Mouse (Mus musculus) CH12.LX (cell line): ENCODE results near the gene Klhl26. TPM values are rescaled to one million over a fixed set of nuclear protein-coding genes. Genes with fewer than 3 reads are reported as not detected.

Source experiments
- DNase-seq: peaks from one replicate; pipeline ENCODE4 v3.0.0-alpha.2; 2013; ENCODE audit errors: extremely low read depth
- H3K27ac ChIP-seq: 2 replicates; pipeline ENCODE4 v1.5.1; 2012; ENCODE audit warnings: low read depth, mild to moderate bottlenecking, control low read depth, moderate library complexity; ENCODE audit not compliant: insufficient read depth
- H3K27me3 ChIP-seq: replicated peaks from 2 replicates; pipeline ENCODE3; 2012; ENCODE audit warnings: inconsistent platforms
- H3K36me3 ChIP-seq, 2 experiments: replicated peaks in 1 of 2; 2 replicates each; pipeline versions ENCODE3 to v1.6.1; 2012; ENCODE audit warnings: inconsistent platforms in 1 of 2, low read length in 1 of 2, mild to moderate bottlenecking in 1 of 2, mixed read lengths in 1 of 2, moderate library complexity in 1 of 2; ENCODE audit not compliant: control insufficient read depth in 1 of 2, insufficient read depth in 1 of 2
- H3K4me1 ChIP-seq, 2 experiments: 2 replicates each; pipeline ENCODE4 v1.6.1; 2012; ENCODE audit warnings: inconsistent platforms in 1 of 2, moderate library complexity in 1 of 2; ENCODE audit not compliant: insufficient read depth in 2 of 2, control insufficient read depth in 1 of 2
- H3K4me2 ChIP-seq: 2 replicates; pipeline ENCODE4 v1.6.1; 2012; ENCODE audit warnings: low read depth, mild to moderate bottlenecking, control low read depth; ENCODE audit not compliant: poor library complexity, insufficient read depth, severe bottlenecking
- H3K4me3 ChIP-seq, 3 experiments: fragments of 150-350 bp in 1 of 3; sonication (generic) in 1 of 3; replicated peaks in 1 of 3; 2 replicates each; pipeline versions ENCODE3 to v1.5.1; 2011 to 2012; ENCODE audit warnings: low read depth in 2 of 3, low read length in 2 of 3, mild to moderate bottlenecking in 2 of 3, moderate library complexity in 2 of 3, control low read depth in 1 of 3, improper control_type of control experiment in 1 of 3, inconsistent platforms in 1 of 3, mixed read lengths in 1 of 3; ENCODE audit not compliant: poor library complexity in 1 of 3
- H3K79me2 ChIP-seq: replicated peaks from 2 replicates; pipeline ENCODE4 v1.6.1; 2012; ENCODE audit warnings: mild to moderate bottlenecking, moderate library complexity; ENCODE audit not compliant: control insufficient read depth, poor library complexity, insufficient read depth, severe bottlenecking; ENCODE audit errors: extremely low read depth
- H3K9ac ChIP-seq: 2 replicates; pipeline ENCODE4 v1.6.1; 2012; ENCODE audit warnings: low read depth, mild to moderate bottlenecking, control low read depth, moderate library complexity; ENCODE audit not compliant: insufficient read depth
- H3K9me3 ChIP-seq: replicated peaks from 2 replicates; pipeline ENCODE3; 2012; ENCODE audit warnings: low read length, inconsistent platforms, mixed read lengths
- BHLHE40 ChIP-seq: IDR thresholded peaks from 2 replicates; pipeline ENCODE4 v1.6.1; 2011; ENCODE audit warnings: mild to moderate bottlenecking, low read depth, low read length, improper control_type of control experiment
- CTCF ChIP-seq, 2 experiments: IDR thresholded peaks in 1 of 2; conservative IDR thresholded peaks in 1 of 2; 2 replicates each; pipeline ENCODE4 v1.5.1; 2011 to 2012; ENCODE audit warnings: low read depth in 2 of 2, low read length in 2 of 2, improper control_type of control experiment in 1 of 2, inconsistent platforms in 1 of 2, mild to moderate bottlenecking in 1 of 2, moderate library complexity in 1 of 2
- ELF1 ChIP-seq: IDR thresholded peaks from 2 replicates; pipeline ENCODE4 v1.6.1; 2014; ENCODE audit warnings: low read depth, mild to moderate bottlenecking, inconsistent platforms, low read length, improper control_type of control experiment
- ETS1 ChIP-seq: conservative IDR thresholded peaks from 2 replicates; pipeline ENCODE4 v1.6.1; 2012; ENCODE audit warnings: low read depth, mild to moderate bottlenecking, inconsistent platforms, low read length, improper control_type of control experiment, moderate library complexity
- HCFC1 ChIP-seq: IDR thresholded peaks from 2 replicates; pipeline ENCODE4 v1.6.1; 2012; ENCODE audit warnings: low read depth, mild to moderate bottlenecking, inconsistent platforms, low read length, improper control_type of control experiment
- JUN ChIP-seq: IDR thresholded peaks from 2 replicates; pipeline ENCODE4 v1.6.1; 2011; ENCODE audit warnings: low read depth, mild to moderate bottlenecking, low read length, improper control_type of control experiment, moderate library complexity; ENCODE audit not compliant: insufficient read depth
- JUND ChIP-seq: conservative IDR thresholded peaks from 2 replicates; pipeline ENCODE4 v1.6.1; 2011; ENCODE audit warnings: low read depth, low read length, improper control_type of control experiment
- KAT2A ChIP-seq: IDR thresholded peaks from 2 replicates; pipeline ENCODE4 v1.6.1; 2012; ENCODE audit warnings: low read length, improper control_type of control experiment, inconsistent platforms; ENCODE audit not compliant: insufficient replicate concordance
- MAX ChIP-seq: IDR thresholded peaks from 2 replicates; pipeline ENCODE4 v1.6.1; 2011; ENCODE audit warnings: low read length, improper control_type of control experiment
- MAZ ChIP-seq: IDR thresholded peaks from 2 replicates; pipeline ENCODE4 v1.6.1; 2012; ENCODE audit warnings: low read depth, mild to moderate bottlenecking, inconsistent platforms, low read length, improper control_type of control experiment, moderate library complexity
- MEF2A ChIP-seq: IDR thresholded peaks from 2 replicates; pipeline ENCODE4 v1.6.1; 2014; ENCODE audit warnings: low read depth, mild to moderate bottlenecking, inconsistent platforms, low read length, improper control_type of control experiment, borderline replicate concordance
- MYC ChIP-seq: IDR thresholded peaks from 2 replicates; pipeline ENCODE4 v1.6.1; 2011; ENCODE audit warnings: low read depth, mild to moderate bottlenecking, improper control_type of control experiment, low read length
- NELFE ChIP-seq: IDR thresholded peaks from 2 replicates; pipeline ENCODE4 v1.6.1; 2011; ENCODE audit warnings: low read depth, low read length, improper control_type of control experiment
- NRF1 ChIP-seq: IDR thresholded peaks from 2 replicates; pipeline ENCODE4 v1.6.1; 2014; ENCODE audit warnings: low read depth, mild to moderate bottlenecking, inconsistent platforms, low read length, improper control_type of control experiment, moderate library complexity
- PAX5 ChIP-seq: IDR thresholded peaks from 2 replicates; pipeline ENCODE4 v1.6.1; 2012; ENCODE audit warnings: low read length, inconsistent platforms, mixed read lengths
- POLR2A ChIP-seq: IDR thresholded peaks from 2 replicates; pipeline ENCODE4 v1.6.1; 2011; ENCODE audit warnings: low read depth, mild to moderate bottlenecking, improper control_type of control experiment, low read length
- RAD21 ChIP-seq: IDR thresholded peaks from 2 replicates; pipeline ENCODE4 v1.6.1; 2011; ENCODE audit warnings: low read depth, mild to moderate bottlenecking, low read length, improper control_type of control experiment, moderate library complexity
- SIN3A ChIP-seq: IDR thresholded peaks from 2 replicates; pipeline ENCODE4 v1.6.1; 2012; ENCODE audit warnings: low read length, improper control_type of control experiment, inconsistent platforms
- SMC3 ChIP-seq: IDR thresholded peaks from 2 replicates; pipeline ENCODE4 v1.6.1; 2011; ENCODE audit warnings: low read depth, low read length, improper control_type of control experiment
- TCF12 ChIP-seq: IDR thresholded peaks from 2 replicates; pipeline ENCODE4 v1.6.1; 2014; ENCODE audit warnings: low read depth, mild to moderate bottlenecking, inconsistent platforms, low read length, improper control_type of control experiment
- UBTF ChIP-seq: IDR thresholded peaks from 2 replicates; pipeline ENCODE4 v1.6.1; 2012; ENCODE audit warnings: low read depth, mild to moderate bottlenecking, inconsistent platforms, low read length, improper control_type of control experiment, moderate library complexity
- ZC3H11A ChIP-seq: IDR thresholded peaks from 2 replicates; pipeline ENCODE4 v1.6.1; 2012; ENCODE audit warnings: low read depth, mild to moderate bottlenecking, inconsistent platforms, low read length, improper control_type of control experiment
- ZNF384 ChIP-seq: IDR thresholded peaks from 2 replicates; pipeline ENCODE4 v1.6.1; 2012; ENCODE audit warnings: low read depth, low read length, improper control_type of control experiment, inconsistent platforms
- dilution Hi-C: fragments of 300-500 bp; cut with MboI; formaldehyde crosslinking; loops from 2 replicates; pipeline ENCODE4 v1.14.3; 2020; ENCODE audit warnings: low sequenced_read_pairs; ENCODE audit not compliant: extremely low pct_unique_long_range_greater_than_20kb, extremely low pct_ligation_motif_present
- in situ Hi-C: fragments of 300-500 bp; cut with MboI; formaldehyde crosslinking; loops from 3 replicates; pipeline ENCODE4 v1.14.3; 2019; ENCODE audit warnings: low sequenced_read_pairs, low pct_ligation_motif_present, low pct_unique_long_range_greater_than_20kb, mixed read lengths
- polyA plus RNA-seq: library from polyadenylated mRNA; unstranded; fragments of >175 nt; gene quantifications from 2 replicates; pipeline ENCODE4 v1.2.1, GENCODE M21; 2012; ENCODE audit warnings: low read depth; ENCODE audit not compliant: insufficient read length
- total RNA-seq, 2 experiments: library from RNA; depleted of rRNA; stranded (reverse); fragments of 300-350 nt in 1 of 2; fragments of >200 nt in 1 of 2; gene quantifications; 2 replicates each; pipeline ENCODE4 v1.2.3; 2012 to 2014

Klhl26 gene
- total and polyA plus RNA-seq, 3 experiments = 4.7 to 15.6 (median 6.0) TPM

DNA sequence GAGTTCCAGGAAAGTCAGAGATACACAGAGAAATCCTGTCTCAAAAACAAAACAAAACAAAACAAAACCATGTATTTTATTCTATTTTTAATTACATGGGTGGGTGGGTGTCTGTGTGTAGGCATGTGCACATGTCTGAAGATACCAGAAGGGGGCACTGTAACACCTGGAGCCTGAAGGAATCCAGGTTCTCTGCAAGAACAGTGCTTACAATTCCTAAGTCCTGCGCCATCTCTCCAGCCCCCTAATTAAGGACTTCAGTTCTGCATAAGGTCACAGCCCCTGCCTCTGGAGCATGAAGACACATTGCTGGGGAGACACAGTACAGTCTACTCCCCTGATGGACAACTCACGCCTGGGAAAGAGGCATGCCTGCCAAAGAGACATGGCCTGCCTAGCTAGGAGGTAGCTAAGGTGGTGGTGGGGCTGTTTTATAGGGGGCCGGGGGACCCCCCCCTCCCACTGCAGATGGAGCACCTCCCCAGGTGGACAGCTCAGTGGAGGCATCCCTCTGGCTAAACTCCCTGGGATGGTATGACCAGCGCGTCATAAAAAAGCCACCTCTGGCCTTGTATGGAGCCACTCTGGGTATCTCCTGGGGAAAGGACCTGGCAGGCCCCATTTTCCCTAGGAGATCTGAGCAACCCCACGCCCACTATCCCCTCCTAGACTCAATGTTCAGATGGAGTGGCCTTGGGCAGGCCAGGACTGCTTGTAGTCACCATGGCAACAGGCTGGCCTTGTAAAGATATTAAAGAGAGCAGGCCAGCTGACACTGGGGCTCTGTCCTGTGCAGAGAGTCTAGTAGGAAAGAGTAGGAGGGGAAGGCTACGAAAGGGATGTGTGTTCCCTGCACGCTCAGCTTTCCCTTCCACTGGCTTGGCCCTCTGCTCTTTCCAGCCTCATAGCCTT is 61.0 kb downstream of the Klhl26 start:
- in situ Hi-C loops (loop anchor here (10.0 kb wide), 1 partner anchor 89 kb away; the partner anchor contains the start of gene Rex1bd), dilution Hi-C loops (no loop called here)
- DNase-seq = peak; percentile 46
- no peaks in the 10 kb centered on the region for H3K79me2 ChIP-seq
- H3K4me2 ChIP-seq = no peak overlapping the region
- H3K27me3 ChIP-seq = no peaks in the 10 kb centered on the region
- H3K4me3 ChIP-seq = no peak overlapping the region
- peaks cover 0 to 41% of the 10 kb centered on the region in 2 experiments for H3K36me3 ChIP-seq
- no peaks in the 10 kb centered on the region for H3K9me3 ChIP-seq
- TF ChIP-seq BHLHE40 (0 out of 2 replicates have a peak, but pooled peaks have one; percentile 10), MYC (peak; percentile 76), JUND (no peak), MAX (peak; percentile 63; the same call in 1 of the 2 replicates), ELF1 (no peak), SMC3 (peak; percentile 77), ETS1 (no peak), RAD21 (peak; percentile 81), CTCF (conservative IDR thresholded peaks at IDR 0.05 in 1 of 2, IDR thresholded peaks at IDR 0.05 in 1 of 2; ENCODE audit: low read depth in 2 of 2, low read length in 2 of 2) (peak; percentile 61 to 82; a peak in 3 of 4 replicates), UBTF (no peak)
- H3K27ac ChIP-seq = no peak overlapping the region
- H3K9ac ChIP-seq = no peak overlapping the region
- no peaks in the 10 kb centered on the region for H3K4me1 ChIP-seq

DNA sequence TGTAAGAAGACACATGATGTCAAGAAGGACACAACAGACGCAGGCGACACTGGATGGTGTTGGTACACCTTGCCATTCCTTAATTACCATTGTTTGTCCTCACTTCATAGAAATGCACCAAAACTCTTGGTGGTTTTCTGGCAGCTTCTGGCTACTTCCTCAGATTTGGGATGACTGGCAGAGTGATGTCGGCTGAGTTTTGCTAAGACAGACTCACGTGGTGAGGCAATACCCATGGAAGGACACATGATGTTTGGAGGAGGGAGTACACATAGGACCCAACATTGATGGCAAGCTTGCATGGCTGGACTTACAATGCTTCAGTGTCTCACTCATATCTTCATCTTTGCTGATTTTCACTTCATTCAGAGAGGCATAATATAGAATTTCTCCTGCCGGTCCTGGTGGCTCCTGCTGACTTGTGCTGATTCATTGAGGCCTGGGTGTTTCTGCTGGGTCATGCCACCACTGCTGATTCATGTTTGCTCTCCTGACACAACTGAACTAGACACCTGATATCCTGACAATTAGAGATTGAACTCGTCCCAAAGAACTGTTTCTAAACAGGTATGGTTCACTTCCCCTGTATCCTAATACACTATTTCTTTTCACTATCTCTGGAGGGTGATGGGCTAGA is 62.3 kb downstream of the Klhl26 start:
- dilution Hi-C loops = no loop called here
- Histone ChIP-seq H3K9me3 (no peaks in the 10 kb centered on the region), H3K79me2 (no peaks in the 10 kb centered on the region), H3K27ac (no peak overlapping the region), H3K36me3 (peaks cover 0 to 36% of the 10 kb centered on the region in 2 experiments), H3K4me3 (no peak overlapping the region), H3K9ac (no peak overlapping the region), H3K4me2 (no peak overlapping the region), H3K27me3 (no peaks in the 10 kb centered on the region), H3K4me1 (peaks cover 0 to 4% of the 10 kb centered on the region in 2 experiments; a peak in 2 of 4 replicates)
- TF ChIP-seq ZC3H11A (no peak), KAT2A (no peak), JUN (no peak), NRF1 (no peak), MEF2A (no peak), PAX5 (no peak), MAZ (no peak), ZNF384 (no peak), NELFE (no peak), SMC3 (no peak), POLR2A (no peak), TCF12 (no peak), SIN3A (no peak), HCFC1 (no peak)
- in situ Hi-C loops = loop anchor here (10.0 kb wide), 1 partner anchor 90 kb away; the partner anchor contains the start of gene Rex1bd
- DNase-seq = no peak
